Mouse (Mus musculus) thymus, postnatal 14 days (tissue): ENCODE results near the gene Dynll2.
A peak's percentile ranks its signal among the peaks of the same experiment; 100 is the strongest.

Experiments used
- DNase-seq: peaks from one replicate; pipeline ENCODE4 v3.0.0; 2021

The Dynll2 gene

GRCm38 (mm10) chr11:87986831-87987793 lies at the start of gene Dynll2:
TSS of gene Dynll2 (minus strand) at chr11:87987533.
- peak; percentile 88 for DNase-seq

DNA sequence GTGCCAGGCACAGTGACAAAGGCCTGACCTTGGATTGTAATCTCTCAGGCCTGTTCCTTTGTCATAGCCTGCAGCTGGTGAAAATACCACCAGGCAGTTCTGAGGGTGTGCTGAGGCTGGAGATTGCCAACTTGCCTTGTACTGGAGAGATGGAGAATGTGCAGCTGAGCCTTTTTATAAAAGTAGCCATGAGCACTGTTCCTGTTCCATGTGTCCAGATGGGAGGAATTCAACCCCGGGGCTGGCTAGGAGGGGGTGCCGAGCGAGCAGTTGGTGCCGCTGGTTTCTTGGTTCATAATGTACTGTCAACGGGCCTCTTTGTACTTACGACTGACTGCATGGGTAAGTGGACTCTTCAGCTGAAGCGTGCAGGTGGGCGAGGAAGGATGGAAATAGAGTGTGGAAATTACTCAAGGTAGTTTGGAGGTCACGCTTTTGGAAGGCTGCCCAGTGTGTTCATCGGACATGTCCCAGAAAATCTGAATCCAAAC lies 49.5 kb upstream of the Dynll2 start:
- no peak for DNase-seq

- no peak for DNase-seq
Measured at GRCm38 (mm10) chr11:88035970-88036369, 48.6 kb upstream of the Dynll2 start.

GRCm38 (mm10) chr11:88031753-88032152 lies 44.4 kb upstream of the Dynll2 start:
- DNase-seq = no peak

- no peak for DNase-seq
Measured at GRCm38 (mm10) chr11:88030836-88031235, 43.5 kb upstream of the Dynll2 start.

DNA sequence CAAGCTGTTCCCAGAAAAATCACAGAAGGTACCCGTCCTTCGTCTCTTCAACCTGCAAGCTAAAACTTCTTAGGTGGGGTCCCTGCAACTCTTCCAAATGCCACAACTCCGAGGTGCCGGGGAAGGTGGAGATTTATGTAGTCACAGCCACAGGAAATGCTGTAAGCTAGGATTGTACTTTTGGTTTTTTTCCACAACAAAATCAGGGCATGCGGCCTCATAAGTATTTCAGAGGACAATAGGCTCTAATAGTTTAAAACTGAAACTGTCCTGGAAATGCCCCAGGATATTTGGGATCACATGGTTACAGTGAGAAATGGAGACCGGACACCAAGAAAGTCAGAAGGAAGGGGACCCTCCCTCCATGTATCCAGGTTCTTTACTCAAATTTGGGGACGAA lies 42.9 kb upstream of the Dynll2 start:
- DNase-seq = no peak

DNA sequence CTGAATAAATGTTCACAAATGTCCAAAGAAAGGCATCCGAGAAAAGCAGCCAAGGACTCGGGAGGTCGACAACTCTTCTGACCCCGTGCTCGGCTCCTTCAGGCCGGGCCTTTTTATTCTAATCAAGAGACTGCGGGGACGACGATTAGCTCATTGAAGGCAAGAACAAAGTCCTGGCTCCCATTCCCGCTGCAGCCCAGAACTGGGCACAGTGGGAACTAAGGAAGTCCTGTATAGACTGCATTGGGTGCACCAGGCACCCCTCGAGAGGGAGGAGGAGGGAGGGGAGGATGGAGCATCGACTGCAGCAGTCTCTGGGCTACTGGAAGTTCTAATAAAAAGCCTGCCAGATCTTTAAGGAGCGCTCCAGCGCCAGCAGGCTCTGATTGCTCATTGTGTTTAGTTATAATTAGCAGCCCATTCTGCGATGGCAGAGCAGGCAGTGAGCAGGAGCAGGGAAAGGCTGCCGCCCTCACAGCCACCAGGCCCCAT lies 40.9 kb upstream of the Dynll2 start:
- no peak for DNase-seq

DNA sequence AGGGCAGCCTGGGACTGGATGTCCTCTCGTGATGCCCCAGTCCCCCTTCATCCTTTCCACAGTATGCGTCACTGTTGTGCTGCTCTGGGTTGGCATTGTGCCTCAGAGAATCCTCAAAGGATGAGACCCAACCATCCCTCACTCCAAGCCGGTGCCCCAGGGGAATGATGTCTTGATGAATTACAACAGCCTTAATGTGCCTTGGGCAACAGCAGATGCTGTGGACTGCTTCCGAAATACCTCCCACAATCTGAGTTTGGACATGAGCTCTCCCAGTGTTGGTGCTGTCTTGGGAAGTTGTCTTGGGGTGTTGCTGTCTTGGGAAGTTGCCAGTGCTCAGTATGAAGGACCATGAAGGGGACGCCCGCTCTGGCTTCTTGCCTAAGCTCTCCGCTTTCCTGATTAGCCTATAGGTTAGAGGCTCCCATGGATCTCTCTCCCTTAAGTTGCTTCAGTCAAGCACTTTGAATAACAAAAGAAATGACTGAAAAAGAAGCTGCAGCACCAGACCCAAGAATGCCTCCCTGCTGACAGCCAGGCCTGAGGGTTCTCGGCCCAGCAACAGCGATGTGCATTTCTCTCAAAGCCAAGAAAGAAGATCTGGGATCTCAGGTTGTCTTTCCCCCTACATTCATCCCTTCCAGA lies 40.2 kb upstream of the Dynll2 start:
- no peak for DNase-seq

DNA sequence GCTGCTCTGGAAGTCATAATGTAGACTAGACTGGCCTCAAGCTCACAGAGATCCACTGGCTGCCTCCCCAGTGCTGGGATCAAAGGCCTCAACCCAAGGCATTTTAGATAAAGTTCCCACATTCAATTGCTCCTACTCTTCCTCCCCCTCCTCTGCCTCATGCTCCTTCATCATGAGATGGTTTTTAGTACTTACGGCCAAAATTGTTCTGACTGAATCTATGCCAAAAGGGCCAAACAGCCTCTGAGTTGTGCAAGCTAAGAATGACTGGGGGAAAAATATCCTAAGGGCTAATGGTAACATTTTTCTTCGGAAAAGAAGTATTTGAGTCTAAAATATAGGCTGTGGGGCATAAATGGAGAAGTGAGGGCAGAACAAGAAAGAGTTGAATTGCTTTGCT lies 36.6 kb upstream of the Dynll2 start:
- no peak for DNase-seq

DNA sequence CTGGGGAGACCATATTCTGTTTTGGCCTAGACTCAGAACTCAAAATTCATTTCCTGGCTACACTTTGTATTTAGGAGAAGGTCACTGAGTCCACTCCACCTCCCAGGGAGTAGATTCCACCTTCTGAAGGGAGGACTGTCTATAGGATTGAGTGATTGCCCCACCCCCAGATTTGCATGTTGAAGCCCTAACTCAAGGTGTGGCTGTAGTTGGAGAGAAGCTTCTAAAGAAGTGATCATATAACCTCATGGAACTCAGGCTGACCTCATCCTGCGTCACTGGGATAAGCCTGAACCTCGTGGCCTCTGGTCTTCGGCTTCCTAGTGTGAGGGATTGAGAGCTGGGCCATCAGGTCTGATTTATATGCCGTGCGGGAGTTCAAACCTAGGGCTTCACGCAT lies 28.5 kb upstream of the Dynll2 start:
- no peak for DNase-seq

GRCm38 (mm10) chr11:88015161-88015560 lies 27.8 kb upstream of the Dynll2 start:
- no peak for DNase-seq

DNA sequence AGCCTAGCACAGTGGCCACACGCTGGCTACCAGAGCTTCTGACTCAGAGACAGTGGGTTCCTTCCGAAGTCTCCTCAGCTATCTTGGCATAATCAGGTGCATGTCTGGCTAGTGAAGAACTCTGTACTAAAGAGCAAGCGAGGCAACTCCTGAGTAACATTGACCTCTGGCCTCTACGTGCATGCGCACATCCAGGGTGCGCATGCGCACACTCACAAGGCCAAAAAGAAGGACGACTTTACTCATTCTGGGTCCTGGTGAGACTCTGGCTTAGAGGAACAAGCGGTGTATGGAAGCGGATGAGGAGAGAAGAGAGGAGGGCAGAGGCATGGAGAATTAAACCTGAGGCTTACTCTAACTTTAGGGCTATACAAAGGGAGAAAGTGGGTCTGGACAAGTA lies 26.3 kb upstream of the Dynll2 start:
- no peak for DNase-seq

DNA sequence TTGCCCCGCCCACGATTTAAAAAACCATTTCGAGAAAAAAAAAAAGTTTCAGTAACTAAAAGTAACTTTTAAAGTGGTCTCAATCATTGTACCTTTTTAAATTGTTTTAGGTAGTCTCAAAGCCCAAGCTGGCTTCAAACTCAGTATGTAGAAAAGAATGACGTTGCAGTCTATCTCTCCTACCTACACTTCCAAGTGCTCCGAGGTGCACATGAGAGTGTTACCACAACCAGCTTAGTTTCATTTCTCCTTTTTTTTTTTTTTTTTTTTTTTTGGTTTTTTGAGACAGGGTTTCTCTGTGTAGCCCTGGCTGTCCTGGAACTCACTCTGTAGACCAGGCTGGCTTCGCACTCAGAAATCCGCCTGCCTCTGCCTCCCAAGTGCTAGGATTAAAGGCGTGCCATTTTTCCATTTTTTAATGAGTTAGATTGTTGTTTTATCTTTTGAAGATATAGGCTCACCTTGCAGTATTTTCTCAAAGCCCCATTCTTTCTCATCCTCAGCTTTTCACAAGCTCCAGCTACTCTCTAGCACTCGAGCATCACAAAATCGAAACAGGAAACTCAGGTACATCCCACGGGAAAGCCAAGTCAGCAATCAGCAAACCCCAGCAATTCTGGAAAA lies 25.4 kb upstream of the Dynll2 start:
- DNase-seq = no peak

DNA sequence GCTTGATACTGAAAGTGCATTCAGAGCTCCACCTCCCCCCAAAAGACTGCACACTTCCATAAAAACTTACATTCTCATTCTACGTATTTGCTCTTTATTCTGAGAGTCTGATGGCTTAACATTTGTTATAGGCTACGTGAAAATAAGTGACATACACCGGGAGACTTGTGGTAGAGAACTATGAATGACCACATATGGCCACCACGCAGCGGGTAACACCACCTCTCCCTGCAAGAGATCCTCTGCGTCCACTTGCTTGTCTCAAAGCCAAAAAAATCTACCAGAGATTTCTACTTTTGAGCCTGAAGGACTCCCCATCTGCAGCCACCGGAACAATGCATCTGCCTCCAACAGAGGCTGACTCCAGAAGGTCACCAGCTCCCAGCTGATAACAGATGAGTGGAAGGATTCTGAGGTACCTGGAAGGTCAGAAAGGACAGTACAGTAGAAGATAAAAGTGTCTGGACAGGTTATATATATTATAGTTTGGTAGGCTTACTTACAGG lies 24.6 kb upstream of the Dynll2 start:
- no peak for DNase-seq

GRCm38 (mm10) chr11:88011208-88011913 lies 24.0 kb upstream of the Dynll2 start:
- DNase-seq = peak; percentile 7

DNA sequence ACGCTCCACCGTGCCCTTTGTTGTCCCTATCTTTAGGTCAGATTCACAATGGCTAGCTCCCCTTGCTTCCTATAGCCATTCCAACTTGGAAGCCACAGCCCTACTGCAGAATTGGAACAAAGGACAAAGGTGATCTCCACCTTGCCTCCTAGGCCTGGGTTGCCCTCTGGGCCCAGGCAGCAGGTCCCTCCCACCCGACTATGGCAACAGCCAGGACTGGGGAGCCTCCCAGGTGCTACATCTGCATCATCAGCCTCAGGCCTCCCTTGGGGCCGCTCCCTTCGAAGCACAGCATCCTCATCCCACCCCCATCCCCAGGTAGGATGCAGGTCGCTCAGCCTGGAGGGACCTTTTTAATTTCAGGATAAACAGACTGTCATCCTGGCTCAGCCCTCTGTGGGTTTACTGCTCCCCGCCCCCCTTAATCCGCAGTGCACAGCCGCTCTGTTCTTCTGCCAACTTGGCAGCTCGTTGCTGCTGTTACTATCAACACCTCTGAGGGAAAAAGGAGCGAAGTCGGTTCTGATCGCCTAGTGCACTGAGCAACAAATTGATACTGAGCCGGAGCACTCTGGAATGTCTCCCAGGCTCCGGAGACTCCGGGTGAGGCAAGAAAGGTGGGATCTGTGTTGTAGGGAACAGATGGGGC lies 22.3 kb upstream of the Dynll2 start:
- DNase-seq = no peak

GRCm38 (mm10) chr11:88008641-88009040 lies 21.3 kb upstream of the Dynll2 start:
- DNase-seq = no peak

DNA sequence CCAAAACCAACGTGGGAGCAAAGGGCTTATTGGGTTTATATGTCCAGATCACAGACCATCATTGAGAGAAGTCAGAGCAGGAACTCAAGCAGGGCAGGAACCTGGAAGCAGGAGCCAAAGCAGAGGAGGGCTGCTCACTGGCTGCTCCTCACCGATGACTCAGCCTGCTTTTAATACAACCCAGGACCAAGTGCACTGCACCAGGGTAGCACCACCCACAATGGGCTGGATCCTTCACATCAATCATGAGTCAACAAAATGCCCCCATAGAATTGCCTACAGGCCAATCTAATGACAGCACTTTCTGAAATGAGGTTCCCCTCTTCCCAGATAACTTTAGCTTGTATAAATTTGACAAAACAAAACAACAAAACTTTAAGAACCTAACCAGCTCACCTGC lies 16.8 kb upstream of the Dynll2 start:
- no peak for DNase-seq

DNA sequence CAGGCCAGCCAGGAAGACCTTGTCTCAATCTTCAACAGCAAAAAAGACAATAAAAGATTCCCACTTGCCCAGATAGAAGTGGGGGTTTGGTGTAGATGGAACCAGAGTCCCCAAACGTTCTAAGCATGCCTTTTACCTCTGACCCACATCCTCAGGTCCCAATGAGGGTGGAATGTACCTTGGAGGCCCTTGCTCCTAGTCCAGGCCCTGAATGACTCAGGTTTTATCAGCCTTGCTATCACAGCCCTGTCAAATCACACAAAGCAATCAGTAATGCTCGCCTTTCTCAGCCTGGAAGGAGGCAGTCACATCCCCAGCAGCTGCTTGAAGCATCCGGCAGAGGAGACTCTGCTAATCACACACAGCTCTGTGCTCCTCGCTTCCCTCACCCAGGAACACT lies 15.4 kb upstream of the Dynll2 start:
- no peak for DNase-seq

DNA sequence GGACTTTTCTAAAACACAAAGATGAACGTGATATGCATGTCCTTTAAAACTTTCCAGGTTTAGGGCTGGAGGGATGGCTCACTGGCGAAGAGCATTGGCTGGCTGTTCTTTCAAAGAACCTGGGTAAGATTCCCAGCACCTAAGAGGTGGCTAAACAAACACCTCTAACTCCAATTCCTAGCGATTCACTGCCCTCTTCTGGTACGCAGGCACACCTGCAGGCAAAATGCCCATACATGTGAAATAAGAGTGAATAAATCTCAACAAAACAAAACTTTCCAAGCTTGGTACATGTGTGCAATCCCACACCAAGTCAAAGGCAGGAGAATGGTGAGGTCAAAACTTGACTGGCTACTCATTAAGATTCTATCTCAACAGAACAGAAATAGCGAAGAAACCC lies 12.4 kb upstream of the Dynll2 start:
- DNase-seq = no peak

GRCm38 (mm10) chr11:87991806-87992205 lies 4.5 kb upstream of the Dynll2 start:
- no peak for DNase-seq

- no peak for DNase-seq
Measured at GRCm38 (mm10) chr11:87987861-87988260, 528 bp upstream of the Dynll2 start.
